Mouse (Mus musculus) heart, embryonic 14.5 days (tissue): ENCODE results near the gene Lrig1. TPM values are rescaled to one million over a fixed set of nuclear protein-coding genes. Genes with fewer than 3 reads are reported as not detected.

Experiments used
- ATAC-seq: fragments of 200-750 bp; cut with Nextera tagmentation; 2 replicates; pipeline ENCODE4 v1.8.0; 2017; ENCODE audit warnings: low read depth, moderate TSS enrichment; ENCODE audit not compliant: insufficient number of reproducible peaks, insufficient read depth, low FRiP score
- H3K27ac ChIP-seq, 2 experiments: fragments of 200-500 bp in 1 of 2; fragments of 300-500 bp in 1 of 2; sonication (generic) in 1 of 2; replicated peaks in 1 of 2; 2 replicates each; pipeline ENCODE4 v1.5.1; 2012 to 2014; ENCODE audit warnings: low read depth in 2 of 2, low read length in 2 of 2, control low read depth in 1 of 2, mild to moderate bottlenecking in 1 of 2, mixed read lengths in 1 of 2; ENCODE audit not compliant: control insufficient read depth in 1 of 2, insufficient read depth in 1 of 2
- H3K27me3 ChIP-seq: fragments of 300-500 bp; sonication (generic); 2 replicates; pipeline ENCODE4 v1.6.1; 2014; ENCODE audit warnings: mild to moderate bottlenecking, low read length, control low read depth; ENCODE audit not compliant: control insufficient read depth, insufficient read depth
- H3K36me3 ChIP-seq: fragments of 300-500 bp; sonication (generic); 2 replicates; pipeline ENCODE4 v1.6.1; 2014; ENCODE audit warnings: mild to moderate bottlenecking, control low read depth, low read length, mixed read lengths; ENCODE audit not compliant: control insufficient read depth, insufficient read depth
- H3K4me1 ChIP-seq, 2 experiments: fragments of 200-500 bp in 1 of 2; fragments of 300-500 bp in 1 of 2; sonication (generic) in 1 of 2; 2 replicates each; pipeline ENCODE4 v1.6.1; 2012 to 2014; ENCODE audit warnings: low read length in 2 of 2, control low read depth in 1 of 2, mixed read lengths in 1 of 2; ENCODE audit not compliant: control insufficient read depth in 2 of 2, insufficient read depth in 2 of 2
- H3K4me2 ChIP-seq: fragments of 300-500 bp; sonication (generic); 2 replicates; pipeline ENCODE4 v1.6.1; 2014; ENCODE audit warnings: mild to moderate bottlenecking, low read length
- H3K4me3 ChIP-seq, 2 experiments: fragments of 200-500 bp in 1 of 2; fragments of 300-500 bp in 1 of 2; sonication (generic) in 1 of 2; 2 replicates each; pipeline ENCODE4 v1.5.1; 2012 to 2014; ENCODE audit warnings: low read length in 2 of 2, mild to moderate bottlenecking in 2 of 2, control low read depth in 1 of 2, low read depth in 1 of 2, moderate library complexity in 1 of 2; ENCODE audit not compliant: control insufficient read depth in 1 of 2, insufficient read depth in 1 of 2
- H3K9ac ChIP-seq: fragments of 300-500 bp; sonication (generic); 2 replicates; pipeline ENCODE4 v1.6.1; 2014; ENCODE audit warnings: mild to moderate bottlenecking, low read length
- H3K9me3 ChIP-seq: fragments of 300-500 bp; sonication (generic); 2 replicates; pipeline ENCODE4 v1.6.1; 2016; ENCODE audit warnings: low read length, control low read depth; ENCODE audit not compliant: control insufficient read depth
- WGBS: fragments of 180-500 bp; shearing (Covaris S2); extraction: QIAGEN DNeasy Blood & Tissue Kit; methylation state at CpG from one replicate; pipeline ENCODE4 v1.1.7; 2014; 5-methylcytosine and 5-hydroxymethylcytosine counted together
- polyA plus RNA-seq: library from polyadenylated mRNA; unstranded; fragments of >200 nt; fragmentation: Nextera tagmentation; extraction: Ambion mirVana; gene quantifications from 2 replicates; pipeline ENCODE4 v1.2.1, GENCODE M21; 2014

Lrig1 gene
- polyA plus RNA-seq, 1 experiment from 2014 or later = 18.4 TPM

DNA sequence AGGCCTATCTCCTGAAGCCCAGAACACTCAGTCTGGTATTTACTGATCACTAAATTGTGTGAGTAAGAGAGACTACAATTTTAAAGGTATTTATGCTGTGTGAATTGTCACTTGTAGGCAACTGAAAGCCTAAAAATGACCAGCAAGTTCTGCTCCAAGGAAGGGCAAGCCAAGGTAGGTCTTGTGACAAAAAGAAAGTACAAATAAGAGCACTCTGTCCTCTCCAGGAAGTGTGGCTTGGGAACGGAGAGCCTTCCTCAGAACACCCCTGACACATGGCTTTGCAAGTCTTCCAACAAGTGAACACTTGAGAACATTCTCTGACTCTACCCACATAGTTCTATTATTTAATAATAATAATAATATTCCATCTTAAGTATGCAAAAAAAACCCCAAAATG is 2.5 kb downstream of the Lrig1 start:
- Histone ChIP-seq H3K4me3 (peak overlapping the region in 1 of 2 experiments; percentile 77; a peak in 1 of 4 replicates), H3K36me3 (no peaks in the 10 kb centered on the region), H3K27me3 (no peaks in the 10 kb centered on the region), H3K9ac (no peak overlapping the region; the same call in 1 of the 2 replicates), H3K4me1 (peaks cover 19 to 47% of the 10 kb centered on the region in 2 experiments), H3K27ac (no peak overlapping the region), H3K9me3 (no peaks in the 10 kb centered on the region), H3K4me2 (peak overlapping the region; percentile 86)
- no peak for ATAC-seq
- 48% methylated on average over 1 of the region's 1 CpGs for WGBS

DNA sequence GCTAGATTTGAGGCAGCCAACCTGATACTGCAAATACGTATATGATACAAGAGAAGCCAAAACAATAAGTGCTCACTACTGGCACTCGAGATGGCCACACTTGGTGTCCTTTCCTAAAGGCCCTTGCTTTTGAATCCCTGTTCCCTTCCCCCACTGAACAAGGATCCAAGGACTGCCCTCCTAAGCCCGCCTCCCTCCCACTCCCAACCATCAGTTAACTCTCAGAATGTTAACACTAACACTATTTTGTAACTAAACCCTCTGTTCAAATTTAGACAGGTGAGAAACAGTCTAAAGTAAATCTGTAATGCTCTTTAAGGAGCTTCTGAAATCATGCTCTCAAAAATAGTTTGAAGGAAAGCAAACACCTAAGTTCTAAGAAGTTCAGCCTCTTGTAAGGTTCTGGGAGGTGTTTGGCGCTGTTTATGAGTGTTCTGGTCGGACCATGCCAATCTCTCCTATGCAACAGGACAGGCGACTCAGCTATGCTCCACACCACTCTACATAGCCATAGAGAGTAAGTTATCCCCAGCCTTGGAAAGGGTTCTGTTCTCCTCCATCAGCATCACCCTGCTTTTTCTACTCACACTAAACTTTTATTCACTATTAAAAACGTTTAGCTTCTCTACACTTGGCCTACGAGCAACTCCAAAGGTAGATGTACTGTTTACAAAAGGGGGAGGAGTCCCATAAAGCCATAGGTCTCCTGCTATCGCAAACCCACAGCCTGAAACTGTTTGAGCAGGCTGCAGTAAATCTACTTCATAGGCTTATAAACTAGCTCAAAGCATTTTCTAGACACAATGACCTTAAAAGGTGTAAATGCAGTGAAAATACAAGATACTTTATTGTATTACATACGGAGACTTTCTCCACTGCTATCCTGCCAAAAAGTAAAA is 3.5 kb downstream of the Lrig1 start:
- Histone ChIP-seq H3K4me1 (peaks cover 20 to 50% of the 10 kb centered on the region in 2 experiments), H3K27ac (no peak overlapping the region), H3K27me3 (no peaks in the 10 kb centered on the region), H3K9me3 (no peaks in the 10 kb centered on the region), H3K9ac (0 out of 2 replicates have a peak overlapping the region, but pooled peaks have one; percentile 7), H3K4me2 (peak overlapping the region; percentile 86), H3K36me3 (no peaks in the 10 kb centered on the region), H3K4me3 (peak overlapping the region in 1 of 2 experiments; percentile 2; a peak in 1 of 4 replicates)
- 60% methylated on average over 10 of the region's 10 CpGs for WGBS
- ATAC-seq = no peak

DNA sequence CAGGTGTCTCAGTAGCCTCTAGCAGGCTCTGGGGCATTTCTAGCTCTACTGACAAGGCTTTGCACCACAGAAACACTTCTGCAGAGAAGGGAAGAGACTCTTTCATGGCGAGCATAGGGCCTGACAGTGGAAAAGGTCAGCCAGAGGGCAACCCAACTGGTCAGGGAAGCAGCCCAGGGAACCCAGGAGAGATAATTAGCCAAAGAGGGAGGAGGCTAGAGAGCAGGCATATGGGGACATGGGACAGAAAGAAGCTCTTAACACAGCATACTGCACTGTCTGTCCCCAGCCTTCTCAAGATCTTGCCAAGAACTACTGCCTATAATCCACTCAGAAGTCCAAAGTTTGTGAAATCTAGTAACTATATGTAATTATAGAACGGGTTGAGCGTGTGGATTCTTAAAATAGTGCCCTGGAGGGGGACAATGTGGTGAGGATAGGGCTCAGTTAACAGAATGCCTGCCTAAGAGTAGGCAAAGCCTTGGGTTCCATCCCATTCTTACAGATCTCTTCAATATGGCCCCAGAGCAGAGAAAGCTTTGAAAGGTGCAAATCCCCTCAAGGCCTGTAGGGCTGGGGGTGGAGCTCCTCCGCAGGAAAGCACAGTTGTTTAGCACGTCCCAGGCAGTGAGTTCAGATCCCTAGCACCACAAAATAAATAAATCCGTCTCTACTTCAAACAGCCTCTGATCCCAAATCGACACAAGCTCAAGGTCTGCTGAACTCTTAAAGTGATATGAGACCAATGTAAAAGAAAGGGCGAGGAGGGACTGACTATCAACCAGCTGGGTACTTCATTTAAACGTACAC is 4.6 kb downstream of the Lrig1 start:
- H3K27ac ChIP-seq = 0 out of 4 replicates have a peak overlapping the region, but pooled peaks have one; percentile 2 to 15
- peak overlapping the region; percentile 8 for H3K4me2 ChIP-seq
- no peak for ATAC-seq
- no peak overlapping the region for H3K4me3 ChIP-seq
- H3K9ac ChIP-seq = 0 out of 2 replicates have a peak overlapping the region, but pooled peaks have one; percentile 4
- no peaks in the 10 kb centered on the region for H3K36me3 ChIP-seq
- no peaks in the 10 kb centered on the region for H3K9me3 ChIP-seq
- H3K27me3 ChIP-seq = no peaks in the 10 kb centered on the region
- H3K4me1 ChIP-seq = peaks cover 20 to 56% of the 10 kb centered on the region in 2 experiments
- WGBS = 48% methylated on average over 9 of the region's 9 CpGs

DNA sequence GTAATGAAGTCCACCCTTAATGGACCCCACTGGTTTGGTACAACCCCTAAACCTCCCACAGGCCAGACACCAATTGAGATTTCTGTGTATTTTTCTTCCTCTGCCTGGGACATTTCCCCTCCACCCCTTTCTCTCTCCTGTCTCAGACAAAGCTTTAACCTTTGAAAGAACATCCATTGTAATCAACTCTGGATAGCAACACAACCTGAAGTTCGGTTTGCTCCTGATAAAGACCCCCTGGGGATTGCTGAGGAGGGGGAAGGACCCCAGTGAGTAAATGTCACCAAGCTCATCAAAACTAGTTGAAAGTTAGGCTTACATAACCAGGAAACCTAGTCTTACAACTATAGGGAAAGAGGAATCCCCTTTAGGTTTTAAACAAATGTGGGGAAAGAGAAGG is 5.5 kb downstream of the Lrig1 start:
- no peaks in the 10 kb centered on the region for H3K9me3 ChIP-seq
- no peak overlapping the region for H3K4me3 ChIP-seq
- peaks cover 23 to 62% of the 10 kb centered on the region in 2 experiments for H3K4me1 ChIP-seq
- ATAC-seq = no peak
- H3K36me3 ChIP-seq = no peaks in the 10 kb centered on the region
- 0 out of 2 replicates have a peak overlapping the region, but pooled peaks have one; percentile 8 for H3K4me2 ChIP-seq
- H3K9ac ChIP-seq = no peak overlapping the region
- H3K27me3 ChIP-seq = no peaks in the 10 kb centered on the region
- H3K27ac ChIP-seq = 0 out of 4 replicates have a peak overlapping the region, but pooled peaks of 1 of the 2 experiments have one; percentile 2
- WGBS = 23% methylated on average over 1 of the region's 1 CpGs

DNA sequence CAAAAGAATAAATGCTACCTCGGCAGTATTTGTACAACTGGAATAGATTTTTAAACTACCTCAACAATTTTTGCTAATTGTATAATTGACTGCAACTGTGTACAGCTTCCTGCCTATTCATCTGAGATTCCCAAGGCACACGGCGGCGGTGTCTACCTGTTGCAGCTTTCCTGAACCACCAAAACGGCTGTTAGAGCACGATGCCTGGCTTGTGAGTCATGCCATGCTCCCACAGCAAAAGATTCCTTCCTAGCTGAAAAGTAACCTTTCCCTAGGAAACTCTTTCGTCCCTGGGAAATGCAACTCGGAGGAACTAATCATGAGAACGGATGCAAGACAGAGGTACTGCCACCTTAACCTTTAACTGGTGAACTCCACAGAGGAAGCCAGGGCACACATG is 6.9 kb downstream of the Lrig1 start:
- no peaks in the 10 kb centered on the region for H3K36me3 ChIP-seq
- H3K4me3 ChIP-seq = no peak overlapping the region
- H3K4me2 ChIP-seq = no peak overlapping the region
- H3K9ac ChIP-seq = no peak overlapping the region
- no peak overlapping the region for H3K27ac ChIP-seq
- H3K9me3 ChIP-seq = no peaks in the 10 kb centered on the region
- ATAC-seq = no peak
- peaks cover 24 to 72% of the 10 kb centered on the region in 2 experiments for H3K4me1 ChIP-seq
- 66% methylated on average over 9 of the region's 9 CpGs for WGBS
- H3K27me3 ChIP-seq = no peaks in the 10 kb centered on the region

DNA sequence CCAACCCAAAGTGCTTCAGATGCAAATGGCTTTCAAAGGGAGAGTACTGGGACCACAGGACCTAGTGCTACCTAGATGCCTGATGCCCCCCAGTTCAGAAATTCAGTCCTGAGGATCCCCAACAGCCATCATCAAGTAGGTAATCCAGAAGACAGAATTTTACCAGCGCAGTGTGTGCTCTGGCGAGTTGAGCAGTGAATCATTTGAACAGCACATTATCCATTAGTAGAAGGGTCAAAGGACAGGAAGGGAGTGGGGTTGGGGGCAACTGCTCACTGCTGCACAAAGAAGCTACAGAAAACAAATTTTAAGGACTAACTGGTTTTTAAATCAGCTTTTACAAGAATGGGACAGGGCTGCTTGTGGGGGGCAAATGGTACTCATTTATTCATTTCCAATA is 8.0 kb downstream of the Lrig1 start:
- no peak for ATAC-seq
- no peak overlapping the region for H3K27ac ChIP-seq
- H3K36me3 ChIP-seq = no peaks in the 10 kb centered on the region
- H3K27me3 ChIP-seq = no peaks in the 10 kb centered on the region
- H3K9me3 ChIP-seq = no peaks in the 10 kb centered on the region
- no peak overlapping the region for H3K4me3 ChIP-seq
- 77% methylated on average over 2 of the region's 2 CpGs for WGBS
- no peak overlapping the region; the same call in 1 of the 2 replicates for H3K9ac ChIP-seq
- H3K4me2 ChIP-seq = peak overlapping the region; percentile 1; the same call in 1 of the 2 replicates
- peaks cover 24 to 66% of the 10 kb centered on the region in 2 experiments for H3K4me1 ChIP-seq

DNA sequence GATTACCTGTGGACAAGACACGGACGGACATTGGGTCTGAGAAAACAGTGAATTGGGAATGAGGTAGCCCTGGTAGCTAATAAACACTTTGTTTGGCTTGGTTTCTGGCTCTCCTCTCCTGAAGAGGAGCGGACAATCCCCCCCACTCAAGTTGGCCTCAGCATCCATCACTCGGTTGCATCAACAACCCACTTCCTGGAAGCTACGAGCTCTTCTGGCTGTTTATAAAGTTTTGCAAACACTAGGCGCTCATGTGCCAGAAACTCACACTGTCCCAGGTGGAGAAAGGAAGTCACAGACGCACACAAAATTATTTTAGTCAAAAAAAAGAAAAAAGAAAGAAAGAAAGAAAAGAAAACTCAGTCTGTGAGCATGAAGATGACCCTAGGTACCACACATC is 9.7 kb downstream of the Lrig1 start:
- no peaks in the 10 kb centered on the region for H3K9me3 ChIP-seq
- H3K36me3 ChIP-seq = no peaks in the 10 kb centered on the region
- H3K4me1 ChIP-seq = peaks cover 30 to 66% of the 10 kb centered on the region in 2 experiments
- H3K4me2 ChIP-seq = no peak overlapping the region
- H3K27me3 ChIP-seq = no peaks in the 10 kb centered on the region
- WGBS = 69% methylated on average over 7 of the region's 7 CpGs
- no peak overlapping the region for H3K27ac ChIP-seq
- H3K4me3 ChIP-seq = no peak overlapping the region
- no peak for ATAC-seq
- H3K9ac ChIP-seq = no peak overlapping the region
